20 mouse cellular contexts compared by ENCODE assay signal in the genomic region with DNA sequence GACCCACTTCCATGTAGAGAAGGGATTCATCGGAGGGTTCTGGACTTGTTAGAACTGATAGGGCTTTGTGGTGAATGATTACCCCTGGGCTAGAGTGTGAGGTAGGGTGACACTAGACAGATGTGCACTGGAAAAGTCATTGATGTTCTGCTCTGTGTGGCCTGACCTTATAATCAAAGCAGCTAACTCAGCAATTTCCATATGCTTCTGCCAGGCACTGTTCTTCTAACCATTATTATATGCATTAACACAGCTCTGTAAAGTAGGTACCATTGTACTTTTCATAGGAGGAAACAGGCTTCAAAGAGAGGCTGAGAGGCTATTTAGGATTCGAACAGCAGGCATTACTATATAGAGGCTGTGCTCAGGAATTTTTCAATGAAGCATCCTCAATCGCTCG. TPM values are rescaled to one million over a fixed set of nuclear protein-coding genes. Genes with fewer than 3 reads are reported as not detected.
DNase-seq lines count a peak whose midpoint lies in the region; ATAC-seq and TF ChIP-seq lines count a peak whose summit lies in the region.
"Had no signal": no experiment of that assay in that cellular context is flagged by ENCODE, and none has a peak within 500 bp of the region (broad histone marks: within the 10 kb centered on the region; RNA-seq: fewer than 3 reads in every experiment).

No protein-coding gene starts in this region.

- no peaks in the 10 kb centered on the region for H3K27me3 ChIP-seq in lung, embryonic 14.5 days (ENCODE audit: insufficient read depth, low read length)
- no peaks in the 10 kb centered on the region for H3K27me3 ChIP-seq in lung, postnatal 0 days (replicated peaks; ENCODE audit: insufficient read depth, low read length)
- H3K27me3 ChIP-seq in MEL (ENCODE audit: control insufficient read depth in 1 of 2, insufficient read depth in 2 of 2, low read length in 2 of 2), result no peaks in the 10 kb centered on the region
- H3K27me3 ChIP-seq: forebrain, embryonic 13.5 days; hindbrain, embryonic 12.5 days; hindbrain, embryonic 15.5 days had no signal

- H3K27ac ChIP-seq in layer of hippocampus, adult 2 months, result peak overlapping the region; percentile 93; the same call in 1 of the 2 replicates
- no peak overlapping the region for H3K27ac ChIP-seq in lung, embryonic 14.5 days (ENCODE audit: low read depth)
- no peak overlapping the region for H3K27ac ChIP-seq in lung, postnatal 0 days (ENCODE audit: low read length)
- no peak overlapping the region for H3K27ac ChIP-seq in MEL (ENCODE audit: control insufficient read depth, low read depth, low read length)
- H3K27ac ChIP-seq: forebrain, embryonic 13.5 days; hindbrain, embryonic 12.5 days had no signal

- no peak for DNase-seq in layer of hippocampus, adult 2 months (ENCODE audit: low spot score in 2 of 2)
- DNase-seq in layer of hippocampus, postnatal 10 days (ENCODE audit: low spot score in 2 of 2), result no peak
- no peak for DNase-seq in lung, embryonic 14.5 days
- no peak for DNase-seq in lung, postnatal 0 days (ENCODE audit: low spot score)
- DNase-seq in MEL (ENCODE audit: low read depth, low spot score), result no peak
- no peak for DNase-seq in heart, adult 9 months (ENCODE audit: low spot score in 2 of 2)
- DNase-seq: adrenal gland, adult 2 months; adrenal gland, postnatal 14 days; cerebellum, adult 11 months; cerebellum, adult 2 months; cerebellum, postnatal 10 days; gastrocnemius, postnatal 25 days; heart, adult 18-20 months had no signal

- H3K79me2 ChIP-seq in MEL (ENCODE audit: control insufficient read depth, insufficient read depth, low read length, poor library complexity), result peaks cover 8% of the 10 kb centered on the region

- H3K4me1 ChIP-seq in lung, embryonic 14.5 days (ENCODE audit: insufficient read depth), result peaks cover 6% of the 10 kb centered on the region; the same call in 1 of the 2 replicates
- peaks cover 6% of the 10 kb centered on the region; the same call in 1 of the 2 replicates for H3K4me1 ChIP-seq in lung, postnatal 0 days (ENCODE audit: insufficient read depth, low read depth, low read length)
- peaks cover 6% of the 10 kb centered on the region in 2 experiments; a peak in 3 of 4 replicates for H3K4me1 ChIP-seq in MEL (ENCODE audit: control insufficient read depth in 1 of 2, insufficient read depth in 2 of 2, low read length in 2 of 2)

- no peak for TF ChIP-seq EP300 in lung, postnatal 0 days (IDR thresholded peaks at IDR 0.05)
- no peak for TF ChIP-seq EP300 in MEL (IDR thresholded peaks at IDR 0.05; ENCODE audit: low read depth in 1 of 2, low read length in 2 of 2)

- no peak for ATAC-seq in lung, embryonic 14.5 days (ENCODE audit: insufficient read depth)
- no peak for ATAC-seq in lung, postnatal 0 days

- no peak for TF ChIP-seq POLR2A in MEL (IDR thresholded peaks at IDR 0.05; ENCODE audit: control insufficient read depth in 1 of 2, insufficient read depth in 1 of 2, low read depth in 1 of 2, low read length in 2 of 2, poor library complexity in 1 of 2)

- H3K4me2 ChIP-seq in lung, embryonic 14.5 days, result no peak overlapping the region
- no peak overlapping the region for H3K4me2 ChIP-seq in lung, postnatal 0 days (replicated peaks; ENCODE audit: low read depth, low read length)

- H3K36me3 ChIP-seq in lung, embryonic 14.5 days (ENCODE audit: insufficient read depth), result 0 out of 2 replicates have a peak, but pooled peaks cover 8% of the 10 kb centered on the region
- H3K36me3 ChIP-seq in lung, postnatal 0 days (ENCODE audit: insufficient read depth, low read length), result no peaks in the 10 kb centered on the region
- peaks cover under 1 to 10% of the 10 kb centered on the region in 2 experiments for H3K36me3 ChIP-seq in MEL (ENCODE audit: control insufficient read depth in 1 of 2, insufficient read depth in 2 of 2, low read length in 2 of 2)
- H3K36me3 ChIP-seq: hindbrain, embryonic 15.5 days had no signal

- no peak for TF ChIP-seq RAD21 in MEL (IDR thresholded peaks at IDR 0.05; ENCODE audit: low read depth, low read length)

- H3K9me3 ChIP-seq in lung, embryonic 14.5 days (ENCODE audit: low read depth, low read length), result no peaks in the 10 kb centered on the region
- no peaks in the 10 kb centered on the region for H3K9me3 ChIP-seq in lung, postnatal 0 days (ENCODE audit: low read length)
- no peaks in the 10 kb centered on the region for H3K9me3 ChIP-seq in MEL (replicated peaks; ENCODE audit: insufficient read depth, low read length)
- H3K9me3 ChIP-seq: forebrain, embryonic 10.5 days; forebrain, embryonic 13.5 days; G1E; hindbrain, embryonic 12.5 days; hindbrain, embryonic 15.5 days had no signal

- peak overlapping the region; percentile 4 for H3K4me3 ChIP-seq in layer of hippocampus, adult 2 months
- H3K4me3 ChIP-seq in lung, embryonic 14.5 days (ENCODE audit: low read depth, low read length), result peak overlapping the region; percentile 87; the same call in 1 of the 2 replicates
- no peak overlapping the region for H3K4me3 ChIP-seq in lung, postnatal 0 days (ENCODE audit: low read depth, low read length)
- 0 out of 4 replicates have a peak overlapping the region, but pooled peaks of 1 of the 2 experiments have one; percentile 67 for H3K4me3 ChIP-seq in MEL (ENCODE audit: control insufficient read depth in 1 of 2, insufficient read depth in 1 of 2, low read depth in 2 of 2, low read length in 2 of 2)

- WGBS in lung, embryonic 14.5 days, result 86% methylated on average over 4 of the region's 4 CpGs
- 90% methylated on average over 4 of the region's 4 CpGs for WGBS in lung, postnatal 0 days

- no peak overlapping the region for H3K9ac ChIP-seq in lung, embryonic 14.5 days
- H3K9ac ChIP-seq in lung, postnatal 0 days (replicated peaks; ENCODE audit: low read depth), result no peak overlapping the region
- H3K9ac ChIP-seq in MEL (ENCODE audit: control insufficient read depth, low read depth, low read length, poor library complexity, severe bottlenecking), result no peak overlapping the region

- TF ChIP-seq CTCF in layer of hippocampus, adult 2 months (conservative IDR thresholded peaks at IDR 0.05), result no peak
- TF ChIP-seq CTCF in lung, embryonic 14.5 days (IDR thresholded peaks at IDR 0.05; ENCODE audit: low read depth), result no peak
- no peak for TF ChIP-seq CTCF in lung, postnatal 0 days (IDR thresholded peaks at IDR 0.05)
- TF ChIP-seq CTCF in MEL (IDR thresholded peaks at IDR 0.05 in 2 of 3, conservative IDR thresholded peaks at IDR 0.05 in 1 of 3; ENCODE audit: control insufficient read depth in 1 of 3, insufficient read depth in 1 of 3, low read depth in 2 of 3, low read length in 3 of 3, poor library complexity in 1 of 3, severe bottlenecking in 1 of 3), result no peak

TF ChIP-seq in MEL, 35 proteins besides CTCF, POLR2A, EP300 and RAD21:
- TF ChIP-seq MAX (IDR thresholded peaks at IDR 0.05; ENCODE audit: low read length) (no peak), MAFK (IDR thresholded peaks at IDR 0.05; ENCODE audit: borderline replicate concordance, low read depth, low read length) (peak; percentile 79)

RNA-seq across cellular contexts. Expression of a gene that starts 1.0 kb away (rescaled TPM):
- 10 to 100 TPM; 58.2 to 59.9 TPM for total RNA-seq in layer of hippocampus, adult 2 months (2021)
- total RNA-seq in layer of hippocampus, postnatal 10 days (2021), result 10 to 100 TPM; 75.0 to 75.9 TPM
- 69.9 and 76.0 TPM in 2 replicates for polyA plus RNA-seq in lung, embryonic 14.5 days (2014; fragmentation: Nextera tagmentation; extraction: Ambion mirVana)
- polyA plus RNA-seq in lung, postnatal 0 days (2015; fragmentation: Nextera tagmentation; extraction: Ambion mirVana), result 47.2 and 49.2 TPM in 2 replicates
- 27.6 and 28.5 TPM in 2 replicates for total RNA-seq in MEL (2012; rRNA removed)
- polyA plus RNA-seq in MEL (2012; ENCODE audit: insufficient read depth in 1 of 2, insufficient read length in 2 of 2, low read depth in 1 of 2, low replicate concordance in 2 of 2, missing spikeins in 1 of 2), result 10 to 100 TPM; 51.2 to 97.1 TPM

RNA-seq across cellular contexts. Expression of a gene that starts 4.4 kb away (rescaled TPM):
- total RNA-seq in layer of hippocampus, adult 2 months (2021), result 100 to 1,000 TPM; 853 to 900 TPM
- 100 to 1,000 TPM; 396 to 461 TPM for total RNA-seq in layer of hippocampus, postnatal 10 days (2021)
- 4.4 and 5.0 TPM in 2 replicates for polyA plus RNA-seq in lung, embryonic 14.5 days (2014; fragmentation: Nextera tagmentation; extraction: Ambion mirVana)
- polyA plus RNA-seq in lung, postnatal 0 days (2015; fragmentation: Nextera tagmentation; extraction: Ambion mirVana), result 12.2 and 12.7 TPM in 2 replicates
- 3.0 and 4.0 TPM in 2 replicates for total RNA-seq in MEL (2012; rRNA removed)
- 1 to 10 TPM in 1 of 2 experiments, not detected in 1; 8.1 TPM for polyA plus RNA-seq in MEL (2012; ENCODE audit: insufficient read depth in 1 of 2, insufficient read length in 2 of 2, low read depth in 1 of 2, low replicate concordance in 2 of 2, missing spikeins in 1 of 2)

RNA-seq across cellular contexts. Expression of a gene that starts 16.1 kb away (rescaled TPM):
- 10 to 100 TPM; 27.8 to 33.9 TPM for total RNA-seq in layer of hippocampus, adult 2 months (2021)
- total RNA-seq in layer of hippocampus, postnatal 10 days (2021), result 10 to 100 TPM; 37.6 to 39.0 TPM
- polyA plus RNA-seq in lung, embryonic 14.5 days (2014; fragmentation: Nextera tagmentation; extraction: Ambion mirVana), result 36.8 and 43.1 TPM in 2 replicates
- polyA plus RNA-seq in lung, postnatal 0 days (2015; fragmentation: Nextera tagmentation; extraction: Ambion mirVana), result 35.6 and 37.5 TPM in 2 replicates
- total RNA-seq in MEL (2012; rRNA removed), result 61.7 and 63.0 TPM in 2 replicates
- polyA plus RNA-seq in MEL (2012; ENCODE audit: insufficient read depth in 1 of 2, insufficient read length in 2 of 2, low read depth in 1 of 2, low replicate concordance in 2 of 2, missing spikeins in 1 of 2), result 100 to 1,000 TPM in 1 of 2 experiments, not detected in 1; 140 TPM

RNA-seq across cellular contexts. Expression of a gene that starts 25.9 kb away (rescaled TPM):
- total RNA-seq in layer of hippocampus, adult 2 months (2021), result 1 to 10 TPM; 8.3 to 8.5 TPM
- total RNA-seq in layer of hippocampus, postnatal 10 days (2021), result 1 to 10 TPM; 6.5 to 7.1 TPM
- polyA plus RNA-seq in lung, embryonic 14.5 days (2014; fragmentation: Nextera tagmentation; extraction: Ambion mirVana), result 54.2 and 59.8 TPM in 2 replicates
- 1.4 and 2.5 TPM in 2 replicates for polyA plus RNA-seq in lung, postnatal 0 days (2015; fragmentation: Nextera tagmentation; extraction: Ambion mirVana)
- total RNA-seq in MEL (2012; rRNA removed), result 40.1 and 50.9 TPM in 2 replicates
- 100 to 1,000 TPM in 1 of 2 experiments, 10 to 100 TPM in 1; 77.5 to 274 TPM for polyA plus RNA-seq in MEL (2012; ENCODE audit: insufficient read depth in 1 of 2, insufficient read length in 2 of 2, low read depth in 1 of 2, low replicate concordance in 2 of 2, missing spikeins in 1 of 2)

RNA-seq across cellular contexts. Expression of a gene that starts 36.6 kb away (rescaled TPM):
- total RNA-seq in layer of hippocampus, adult 2 months (2021), result 10 to 100 TPM in 1 of 2 experiments, 1 to 10 TPM in 1; 5.6 to 12.2 TPM
- 1 to 10 TPM in 1 of 2 experiments, under 1 TPM in 1; 0.47 to 1.8 TPM for total RNA-seq in layer of hippocampus, postnatal 10 days (2021)
- polyA plus RNA-seq in lung, embryonic 14.5 days (2014; fragmentation: Nextera tagmentation; extraction: Ambion mirVana), result 0.45 and 0.66 TPM in 2 replicates
- polyA plus RNA-seq in lung, postnatal 0 days (2015; fragmentation: Nextera tagmentation; extraction: Ambion mirVana), result 0.33 TPM in 1 of 2 replicates, not detected in the other
- total RNA-seq in MEL (2012; rRNA removed), result 0.73 and 1.6 TPM in 2 replicates
- polyA plus RNA-seq in MEL (2012; ENCODE audit: insufficient read depth in 1 of 2, insufficient read length in 2 of 2, low read depth in 1 of 2, low replicate concordance in 2 of 2, missing spikeins in 1 of 2), result 1 to 10 TPM in 1 of 2 experiments, not detected in 1; 1.1 TPM
- total RNA-seq: hematopoietic stem cell, adult 5-6 weeks had no signal
- polyA plus RNA-seq: forebrain, embryonic 16.5 days had no signal

Comparison
In these comparisons a context has a peak if more than half of its experiments do, and no peak if none do; other contexts are left out.
1. RNA of a gene that starts 4.4 kb away (total RNA-seq): 853 to 900 TPM in layer of hippocampus, adult 2 months and 396 to 461 TPM in layer of hippocampus, postnatal 10 days; 3.0 to 4.0 TPM in MEL; every median in the first group is over 10 times any median in the second.